Mouse (Mus musculus) neutrophil, adult 5-6 weeks (primary cell): ENCODE data around the gene Gm5728. TPM values are rescaled to one million over a fixed set of nuclear protein-coding genes. Genes with fewer than 3 reads are reported as not detected.
"Not testable (repeated sequence)": the region's sequence is repeated elsewhere in the genome, so short reads cannot be mapped to it uniquely, and the experiment has no call there.

ENCODE experiments used
- ATAC-seq: fragments of 151-379, 151-347 bp; 2 replicates; pipeline ENCODE4 v1.8.0; 2017; ENCODE audit warnings: mild to moderate bottlenecking, moderate TSS enrichment; ENCODE audit not compliant: insufficient number of reproducible peaks, poor library complexity, low FRiP score, severe bottlenecking; ENCODE audit errors: extremely low read depth
- total RNA-seq: library from RNA; stranded (forward); fragments of 200-1000 nt; gene quantifications from 2 replicates; pipeline ENCODE4 v1.2.3, GENCODE M21; 2017

The Gm5728 gene
- total RNA-seq = not detected in 2 replicates

GRCm38 (mm10) chr7:20375310-20375709 lies at the start of gene Gm5728:
TSS of gene Gm5728 (minus strand) at chr7:20375410.
- ATAC-seq = not testable (repeated sequence)

GRCm38 (mm10) chr7:20417642-20418041 lies 42.4 kb upstream of the Gm5728 start, which contains the start of gene Vmn1r100:
TSS of gene Vmn1r100 (plus strand) at chr7:20417942.
- ATAC-seq = not testable (repeated sequence)

GRCm38 (mm10) chr7:20333965-20334364 lies 41.2 kb downstream of the Gm5728 start, which contains the start of gene Gm4133:
TSS of gene Gm4133 (minus strand) at chr7:20334065.
- not testable (repeated sequence) for ATAC-seq

Other genes starting within 250 kb of the Gm5728 start
- not detected in 2 replicates for gene Vmn1r93, start 236.3 kb downstream of the Gm5728 start, total RNA-seq
- not detected in 2 replicates for gene Vmn1r94, start 207.0 kb downstream of the Gm5728 start, total RNA-seq
- gene Vmn1r95, start 181.7 kb downstream of the Gm5728 start, total RNA-seq = not detected in 2 replicates
- gene Gm6164, start 169.8 kb downstream of the Gm5728 start, total RNA-seq = not detected in 2 replicates
- gene Gm4498, start 141.6 kb downstream of the Gm5728 start, total RNA-seq = not detected in 2 replicates
- gene Gm5890, start 112.6 kb downstream of the Gm5728 start, total RNA-seq = not detected in 2 replicates
- gene Gm4133, start 41.3 kb downstream of the Gm5728 start, total RNA-seq = not detected in 2 replicates
- gene Vmn1r100, start 42.5 kb upstream of the Gm5728 start, total RNA-seq = not detected in 2 replicates
- not detected in 2 replicates for gene Vmn1r101, start 67.2 kb upstream of the Gm5728 start, total RNA-seq
- not detected in 2 replicates for gene Gm10670, start 99.5 kb upstream of the Gm5728 start, total RNA-seq
- gene Vmn1r103, start 135.1 kb upstream of the Gm5728 start, total RNA-seq = not detected in 2 replicates
- gene Vmn1r104, start 158.4 kb upstream of the Gm5728 start, total RNA-seq = not detected in 2 replicates
- not detected in 2 replicates for gene Gm5726, start 170.3 kb upstream of the Gm5728 start, total RNA-seq
- gene Gm4141, start 200.8 kb upstream of the Gm5728 start, total RNA-seq = not detected in 2 replicates
- gene Gm4513, start 223.6 kb upstream of the Gm5728 start, total RNA-seq = not detected in 2 replicates